Mouse (Mus musculus) urinary bladder, postnatal 25 days (tissue): ENCODE measurements around the gene Exosc2.
"Not testable (repeated sequence)": the region's sequence is repeated elsewhere in the genome, so short reads cannot be mapped to it uniquely, and the experiment has no call there.

Source experiments
- DNase-seq: peaks from one replicate; pipeline ENCODE4 v3.0.0; 2022; ENCODE audit warnings: low spot score

The Exosc2 gene

GRCm38 (mm10) chr2:31678641-31679040 is 8.1 kb downstream of the Exosc2 start:
- no peak for DNase-seq

- DNase-seq = not testable (repeated sequence)
Measured at GRCm38 (mm10) chr2:31681051-31681707, 10.7 kb downstream of the Exosc2 start.

- DNase-seq = no peak
Measured at GRCm38 (mm10) chr2:31681731-31682235, 11.3 kb downstream of the Exosc2 start.

GRCm38 (mm10) chr2:31683666-31684065 is 13.2 kb downstream of the Exosc2 start:
- DNase-seq = peak; percentile 50

GRCm38 (mm10) chr2:31688074-31688925 is 17.8 kb downstream of the Exosc2 start, which contains the start of gene Abl1:
TSS of gene Abl1 (plus strand) at chr2:31688376.
- peak; percentile 82 for DNase-seq

- DNase-seq = no peak
Measured at GRCm38 (mm10) chr2:31689045-31689444, 18.5 kb downstream of the Exosc2 start.

GRCm38 (mm10) chr2:31690063-31690462 is 19.5 kb downstream of the Exosc2 start:
- DNase-seq = no peak

- no peak for DNase-seq
Measured at GRCm38 (mm10) chr2:31698209-31698608, 27.7 kb downstream of the Exosc2 start.

- no peak for DNase-seq
Measured at GRCm38 (mm10) chr2:31700545-31701446, 30.3 kb downstream of the Exosc2 start.

- no peak for DNase-seq
Measured at GRCm38 (mm10) chr2:31703226-31703625, 32.7 kb downstream of the Exosc2 start.

GRCm38 (mm10) chr2:31705914-31706313 is 35.4 kb downstream of the Exosc2 start:
- DNase-seq = no peak

- no peak for DNase-seq
Measured at GRCm38 (mm10) chr2:31706531-31706930, 36.0 kb downstream of the Exosc2 start.

- no peak for DNase-seq
Measured at GRCm38 (mm10) chr2:31712716-31713115, 42.2 kb downstream of the Exosc2 start.

- no peak for DNase-seq
Measured at GRCm38 (mm10) chr2:31713813-31714212, 43.3 kb downstream of the Exosc2 start.

GRCm38 (mm10) chr2:31714780-31715179 is 44.3 kb downstream of the Exosc2 start:
- no peak for DNase-seq

GRCm38 (mm10) chr2:31715985-31716384 is 45.5 kb downstream of the Exosc2 start:
- no peak for DNase-seq

- no peak for DNase-seq
Measured at GRCm38 (mm10) chr2:31719202-31719880, 48.8 kb downstream of the Exosc2 start.

- DNase-seq = no peak
Measured at GRCm38 (mm10) chr2:31719944-31720343, 49.4 kb downstream of the Exosc2 start.

GRCm38 (mm10) chr2:31720783-31721182 is 50.3 kb downstream of the Exosc2 start:
- DNase-seq = no peak

- no peak for DNase-seq
Measured at GRCm38 (mm10) chr2:31724730-31725490, 54.4 kb downstream of the Exosc2 start.
